Mouse (Mus musculus): ENCODE results near the gene Prpf3. TPM values are rescaled to one million over a fixed set of nuclear protein-coding genes. Genes with fewer than 3 reads are reported as not detected.

Gene Prpf3
- total and polyA plus RNA-seq, 3 experiments, result 126 to 277 (median 199) TPM

- Histone ChIP-seq H3K4me1 (ENCODE audit: control insufficient read depth in 1 of 2, insufficient read depth in 2 of 2, low read length in 2 of 2) (peaks cover 12 to 20% of the 10 kb centered on the region in 2 experiments), H3K9me3 (replicated peaks; ENCODE audit: insufficient read depth, low read length) (no peaks in the 10 kb centered on the region), H3K27ac (ENCODE audit: control insufficient read depth, low read depth, low read length) (peak overlapping the region; percentile 79), H3K9ac (ENCODE audit: control insufficient read depth, low read depth, low read length, poor library complexity, severe bottlenecking) (peak overlapping the region; percentile 39), H3K4me3 (ENCODE audit: control insufficient read depth in 1 of 2, insufficient read depth in 1 of 2, low read depth in 2 of 2, low read length in 2 of 2) (peak overlapping the region; percentile 59 to 82), H3K27me3 (ENCODE audit: control insufficient read depth in 1 of 2, insufficient read depth in 2 of 2, low read length in 2 of 2) (no peaks in the 10 kb centered on the region), H3K79me2 (ENCODE audit: control insufficient read depth, insufficient read depth, low read length, poor library complexity) (peaks cover 11% of the 10 kb centered on the region), H3K36me3 (ENCODE audit: control insufficient read depth in 1 of 2, insufficient read depth in 2 of 2, low read length in 2 of 2) (peaks cover 0 to 16% of the 10 kb centered on the region in 2 experiments; a peak in 2 of 4 replicates)
- peak; percentile 42 to 73; a peak in 3 of 4 replicates for TF ChIP-seq EP300 (IDR thresholded peaks at IDR 0.05; ENCODE audit: low read depth in 1 of 2, low read length in 2 of 2)
- peak; percentile 5; the same call in 1 of the 2 replicates for TF ChIP-seq MAFK (IDR thresholded peaks at IDR 0.05; ENCODE audit: borderline replicate concordance, low read depth, low read length)
- TF ChIP-seq ETS1 (IDR thresholded peaks at IDR 0.05; ENCODE audit: low read depth, low read length), result peak; percentile 59
- TF ChIP-seq UBTF (IDR thresholded peaks at IDR 0.05; ENCODE audit: borderline replicate concordance, insufficient read depth, low read depth, low read length), result 0 out of 2 replicates have a peak, but pooled peaks have one; percentile 18
- TF ChIP-seq BHLHE40 (IDR thresholded peaks at IDR 0.05; ENCODE audit: borderline replicate concordance, low read depth, low read length), result no peak; the same call in 1 of the 2 replicates
- TF ChIP-seq MAX (IDR thresholded peaks at IDR 0.05; ENCODE audit: low read length), result peak; percentile 5; the same call in 1 of the 2 replicates
- no peak for TF ChIP-seq KAT2A (conservative IDR thresholded peaks at IDR 0.05; ENCODE audit: low read depth, low read length)
- TF ChIP-seq MAZ (IDR thresholded peaks at IDR 0.05; ENCODE audit: low read depth, low read length), result no peak; the same call in 1 of the 2 replicates
- TF ChIP-seq MYC (IDR thresholded peaks at IDR 0.05; ENCODE audit: low read depth, low read length), result 0 out of 2 replicates have a peak, but pooled peaks have one; percentile 10
- 0 out of 2 replicates have a peak, but pooled peaks have one; percentile 88 for TF ChIP-seq CHD1 (IDR thresholded peaks at IDR 0.05; ENCODE audit: low read depth, low read length)
- TF ChIP-seq TCF12 (IDR thresholded peaks at IDR 0.05; ENCODE audit: low read depth, low read length), result peak; percentile 84
- no peak for TF ChIP-seq USF1 (IDR thresholded peaks at IDR 0.05; ENCODE audit: low read depth, low read length)
- TF ChIP-seq GATA1 (IDR thresholded peaks at IDR 0.05; ENCODE audit: low read depth, low read length), result peak; percentile 66
- TF ChIP-seq NELFE (IDR thresholded peaks at IDR 0.05; ENCODE audit: low read depth, low read length), result peak; percentile 24; the same call in 1 of the 2 replicates
- TF ChIP-seq CTCF (IDR thresholded peaks at IDR 0.05 in 2 of 3, conservative IDR thresholded peaks at IDR 0.05 in 1 of 3; ENCODE audit: control insufficient read depth in 1 of 3, insufficient read depth in 1 of 3, low read depth in 2 of 3, low read length in 3 of 3, poor library complexity in 1 of 3, severe bottlenecking in 1 of 3), result no peak
- no peak for TF ChIP-seq MEF2A (IDR thresholded peaks at IDR 0.05; ENCODE audit: extremely low read depth, insufficient replicate concordance, low read depth, low read length, poor library complexity, severe bottlenecking)
- TF ChIP-seq POLR2A (IDR thresholded peaks at IDR 0.05; ENCODE audit: control insufficient read depth in 1 of 2, insufficient read depth in 1 of 2, low read depth in 1 of 2, low read length in 2 of 2, poor library complexity in 1 of 2), result 0 out of 4 replicates have a peak, but pooled peaks of 1 of the 2 experiments have one; percentile 43
- peak; percentile 79 for TF ChIP-seq TAL1 (IDR thresholded peaks at IDR 0.05; ENCODE audit: low read length)
- peak; percentile 33; the same call in 1 of the 2 replicates for TF ChIP-seq HCFC1 (IDR thresholded peaks at IDR 0.05; ENCODE audit: low read depth, low read length)
- TF ChIP-seq RCOR1 (IDR thresholded peaks at IDR 0.05; ENCODE audit: low read depth, low read length), result peak; percentile 36
- DNase-seq (ENCODE audit: low read depth, low spot score), result peak; percentile 82
Observed at GRCm38 (mm10) chr3:95892066-95893052, 36.7 kb upstream of the Prpf3 start.
